Mouse (Mus musculus): ENCODE measurements at regions not wholly inside any gene's neighbourhood (a gene's known extent, or its start where the extent isn't known, plus 50 kb on each side); places are given as distances from the start of the nearest gene placed in this dataset.

DNA sequence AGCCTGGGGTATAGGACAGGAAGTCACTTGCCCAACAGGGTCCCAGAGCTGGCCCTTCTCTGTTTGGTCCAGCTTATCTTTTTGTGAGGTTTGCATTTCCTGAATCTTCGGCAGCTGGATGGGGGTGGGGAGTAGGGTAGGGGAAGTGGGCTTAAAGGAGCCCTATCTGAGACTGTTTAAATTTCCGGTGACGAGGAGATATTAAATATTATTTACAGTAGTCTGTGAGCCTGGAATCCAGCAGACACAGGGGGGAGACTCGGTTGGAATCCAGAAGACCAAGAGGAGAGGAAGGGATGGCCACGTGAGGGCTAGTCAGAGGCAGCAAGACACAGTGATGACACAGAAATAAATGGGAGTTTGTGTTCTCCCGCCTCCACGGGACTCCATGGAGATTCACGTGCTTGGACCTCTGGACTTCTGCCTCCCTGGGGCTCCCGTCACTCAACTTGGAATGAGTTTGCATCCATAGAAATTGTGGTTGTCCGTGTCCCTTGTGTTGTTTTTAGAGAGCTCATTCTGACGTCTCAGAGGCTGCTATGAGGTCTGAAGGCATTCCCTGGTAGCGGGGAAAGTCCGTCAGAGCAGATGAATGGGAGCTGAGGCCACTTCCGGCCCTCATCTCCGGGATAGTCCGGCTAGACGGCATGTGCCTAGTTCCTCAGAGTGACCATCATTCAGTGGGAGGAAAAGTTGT, 73.2 kb upstream of the Mrps10 start:
- H3K4me1 ChIP-seq (ENCODE audit: control insufficient read depth, insufficient read depth, low read depth, low read length) = no peaks in the 10 kb centered on the region
- H3K36me3 ChIP-seq (ENCODE audit: control insufficient read depth, insufficient read depth, low read length) = no peaks in the 10 kb centered on the region
- 72% methylated on average over 17 of the region's 17 CpGs for WGBS
- H3K4me3 ChIP-seq (ENCODE audit: low read length) = no peak overlapping the region
- no peak overlapping the region for H3K4me2 ChIP-seq (ENCODE audit: low read length)
- no peak overlapping the region for H3K9ac ChIP-seq (ENCODE audit: low read depth, low read length)
- ATAC-seq = no peak
- H3K27ac ChIP-seq (ENCODE audit: low read depth, low read length) = no peak overlapping the region
- no peaks in the 10 kb centered on the region for H3K27me3 ChIP-seq (replicated peaks; ENCODE audit: control insufficient read depth, insufficient read depth, low read length)
- no peaks in the 10 kb centered on the region for H3K9me3 ChIP-seq (ENCODE audit: control insufficient read depth, low read length)

GRCm38 (mm10) chr17:47294091-47294534, 74.6 kb upstream of the Mrps10 start:
- H3K9ac ChIP-seq (ENCODE audit: low read depth, low read length) = no peak overlapping the region
- 0 out of 2 replicates have a peak, but pooled peaks have one; percentile 40 for ATAC-seq
- no peak overlapping the region for H3K4me3 ChIP-seq (ENCODE audit: low read length)
- no peak overlapping the region for H3K4me2 ChIP-seq (ENCODE audit: low read length)
- H3K9me3 ChIP-seq (ENCODE audit: control insufficient read depth, low read length) = no peaks in the 10 kb centered on the region
- H3K27me3 ChIP-seq (replicated peaks; ENCODE audit: control insufficient read depth, insufficient read depth, low read length) = no peaks in the 10 kb centered on the region
- 53% methylated on average over 5 of the region's 5 CpGs for WGBS
- H3K36me3 ChIP-seq (ENCODE audit: control insufficient read depth, insufficient read depth, low read length) = no peaks in the 10 kb centered on the region
- no peak overlapping the region for H3K27ac ChIP-seq (ENCODE audit: low read depth, low read length)
- no peaks in the 10 kb centered on the region for H3K4me1 ChIP-seq (ENCODE audit: control insufficient read depth, insufficient read depth, low read depth, low read length)

DNA sequence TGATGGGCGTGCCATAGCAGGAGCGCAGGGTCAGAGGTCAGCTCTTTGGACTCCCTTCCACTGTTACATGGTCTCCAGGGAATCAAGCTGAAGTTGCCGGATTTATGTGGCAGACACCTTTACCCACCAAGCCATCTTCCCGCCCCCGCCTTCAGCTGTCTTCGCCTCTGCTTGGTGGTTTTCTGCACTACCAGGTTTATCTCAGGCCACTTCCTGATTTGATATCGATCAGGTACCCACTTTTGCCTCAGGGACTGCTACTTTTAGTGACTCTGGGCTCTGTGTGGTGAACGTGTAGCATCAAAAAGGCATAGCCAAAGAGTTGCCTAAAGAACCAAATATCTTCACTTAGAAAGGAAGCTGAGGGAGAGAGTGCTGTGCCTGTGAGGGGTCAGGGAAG, 75.5 kb upstream of the Mrps10 start:
- no peak overlapping the region for H3K9ac ChIP-seq (ENCODE audit: low read depth, low read length)
- no peak overlapping the region for H3K4me2 ChIP-seq (ENCODE audit: low read length)
- WGBS = 92% methylated on average over 8 of the region's 8 CpGs
- H3K36me3 ChIP-seq (ENCODE audit: control insufficient read depth, insufficient read depth, low read length) = peaks cover 4% of the 10 kb centered on the region
- ATAC-seq = no peak
- no peaks in the 10 kb centered on the region for H3K27me3 ChIP-seq (replicated peaks; ENCODE audit: control insufficient read depth, insufficient read depth, low read length)
- H3K4me1 ChIP-seq (ENCODE audit: control insufficient read depth, insufficient read depth, low read depth, low read length) = no peaks in the 10 kb centered on the region
- H3K4me3 ChIP-seq (ENCODE audit: low read length) = no peak overlapping the region
- H3K27ac ChIP-seq (ENCODE audit: low read depth, low read length) = no peak overlapping the region
- no peaks in the 10 kb centered on the region for H3K9me3 ChIP-seq (ENCODE audit: control insufficient read depth, low read length)

- no peak overlapping the region for H3K27ac ChIP-seq (ENCODE audit: low read depth, low read length)
- peaks cover 7% of the 10 kb centered on the region for H3K36me3 ChIP-seq (ENCODE audit: control insufficient read depth, insufficient read depth, low read length)
- 85% methylated on average over 1 of the region's 1 CpGs for WGBS
- H3K9ac ChIP-seq (ENCODE audit: low read depth, low read length) = no peak overlapping the region
- no peak overlapping the region for H3K4me3 ChIP-seq (ENCODE audit: low read length)
- no peak overlapping the region for H3K4me2 ChIP-seq (ENCODE audit: low read length)
- no peaks in the 10 kb centered on the region for H3K9me3 ChIP-seq (ENCODE audit: control insufficient read depth, low read length)
- no peak for ATAC-seq
- H3K27me3 ChIP-seq (replicated peaks; ENCODE audit: control insufficient read depth, insufficient read depth, low read length) = no peaks in the 10 kb centered on the region
- no peaks in the 10 kb centered on the region for H3K4me1 ChIP-seq (ENCODE audit: control insufficient read depth, insufficient read depth, low read depth, low read length)
These were observed 77.1 kb upstream of the Mrps10 start for GRCm38 (mm10) chr17:47291558-47291957.

DNA sequence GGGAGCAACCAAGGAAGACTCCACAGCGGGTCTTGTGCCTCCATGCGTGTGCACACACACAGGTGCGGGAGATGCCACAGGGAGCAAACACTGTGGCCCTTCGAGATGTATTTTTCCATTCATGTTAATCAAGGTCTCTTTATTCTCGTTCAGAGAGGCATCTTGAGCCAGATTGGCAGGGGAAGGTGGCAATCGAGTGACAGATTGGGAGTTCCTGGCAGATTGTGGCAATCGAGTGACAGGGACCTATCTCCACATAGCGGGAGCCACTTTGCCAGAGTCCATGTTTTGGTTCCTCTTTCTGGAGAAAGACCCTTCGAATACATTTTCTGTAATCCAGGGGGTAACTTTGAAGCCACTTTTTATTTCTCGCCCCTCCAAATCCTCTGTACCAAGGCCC, 83.1 kb upstream of the Mrps10 start:
- Histone ChIP-seq H3K4me1 (ENCODE audit: control insufficient read depth, insufficient read depth, low read depth, low read length) (no peaks in the 10 kb centered on the region), H3K9ac (ENCODE audit: low read depth, low read length) (no peak overlapping the region), H3K4me3 (ENCODE audit: low read length) (no peak overlapping the region), H3K36me3 (ENCODE audit: control insufficient read depth, insufficient read depth, low read length) (peaks cover 7% of the 10 kb centered on the region), H3K9me3 (ENCODE audit: control insufficient read depth, low read length) (no peaks in the 10 kb centered on the region), H3K27me3 (replicated peaks; ENCODE audit: control insufficient read depth, insufficient read depth, low read length) (no peaks in the 10 kb centered on the region), H3K27ac (ENCODE audit: low read depth, low read length) (no peak overlapping the region), H3K4me2 (ENCODE audit: low read length) (no peak overlapping the region)
- ATAC-seq = no peak
- 92% methylated on average over 10 of the region's 10 CpGs for WGBS

- H3K27ac ChIP-seq (ENCODE audit: low read depth, low read length) = no peak overlapping the region
- 73% methylated on average over 11 of the region's 11 CpGs for WGBS
- ATAC-seq = no peak
- H3K9me3 ChIP-seq (ENCODE audit: control insufficient read depth, low read length) = no peaks in the 10 kb centered on the region
- H3K27me3 ChIP-seq (replicated peaks; ENCODE audit: control insufficient read depth, insufficient read depth, low read length) = no peaks in the 10 kb centered on the region
- no peaks in the 10 kb centered on the region for H3K4me1 ChIP-seq (ENCODE audit: control insufficient read depth, insufficient read depth, low read depth, low read length)
- peaks cover 7% of the 10 kb centered on the region for H3K36me3 ChIP-seq (ENCODE audit: control insufficient read depth, insufficient read depth, low read length)
- no peak overlapping the region for H3K9ac ChIP-seq (ENCODE audit: low read depth, low read length)
- H3K4me3 ChIP-seq (ENCODE audit: low read length) = no peak overlapping the region
- no peak overlapping the region for H3K4me2 ChIP-seq (ENCODE audit: low read length)
These were observed 84.5 kb upstream of the Mrps10 start for GRCm38 (mm10) chr17:47284236-47284635.

DNA sequence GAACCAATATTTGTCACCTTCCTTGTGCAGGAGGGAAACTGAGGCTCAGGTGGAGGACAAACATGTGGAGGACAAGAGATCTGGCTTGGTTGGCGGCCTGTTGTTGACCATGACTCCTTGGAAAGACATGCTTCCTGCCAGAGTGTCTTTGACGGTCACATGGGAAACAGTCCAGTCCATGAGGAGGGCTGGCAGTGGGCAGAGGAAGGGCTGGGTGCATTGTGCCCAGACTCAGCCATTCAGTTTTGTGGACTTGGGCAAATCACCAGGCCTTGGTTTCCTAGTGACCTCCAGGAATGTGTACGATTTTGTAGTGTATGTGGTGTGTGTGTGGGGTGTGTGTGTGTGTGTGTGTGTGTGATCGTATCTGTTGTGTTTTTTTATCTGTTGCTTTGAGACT, 85.5 kb upstream of the Mrps10 start:
- Histone ChIP-seq H3K27ac (ENCODE audit: low read depth, low read length) (no peak overlapping the region), H3K9ac (ENCODE audit: low read depth, low read length) (no peak overlapping the region), H3K4me1 (ENCODE audit: control insufficient read depth, insufficient read depth, low read depth, low read length) (no peaks in the 10 kb centered on the region), H3K36me3 (ENCODE audit: control insufficient read depth, insufficient read depth, low read length) (peaks cover 3% of the 10 kb centered on the region), H3K27me3 (replicated peaks; ENCODE audit: control insufficient read depth, insufficient read depth, low read length) (no peaks in the 10 kb centered on the region), H3K4me3 (ENCODE audit: low read length) (no peak overlapping the region), H3K9me3 (ENCODE audit: control insufficient read depth, low read length) (no peaks in the 10 kb centered on the region), H3K4me2 (ENCODE audit: low read length) (no peak overlapping the region)
- 75% methylated on average over 4 of the region's 4 CpGs for WGBS
- ATAC-seq = peak; percentile 73

- peak; percentile 22; the same call in 1 of the 2 replicates for ATAC-seq
- no peak overlapping the region for H3K4me3 ChIP-seq (ENCODE audit: low read length)
- no peak overlapping the region for H3K4me2 ChIP-seq (ENCODE audit: low read length)
- peaks cover 3% of the 10 kb centered on the region; the same call in 1 of the 2 replicates for H3K36me3 ChIP-seq (ENCODE audit: control insufficient read depth, insufficient read depth, low read length)
- H3K27ac ChIP-seq (ENCODE audit: low read depth, low read length) = no peak overlapping the region
- no peaks in the 10 kb centered on the region for H3K4me1 ChIP-seq (ENCODE audit: control insufficient read depth, insufficient read depth, low read depth, low read length)
- WGBS = 40% methylated on average over 3 of the region's 3 CpGs
- H3K9me3 ChIP-seq (ENCODE audit: control insufficient read depth, low read length) = no peaks in the 10 kb centered on the region
- H3K27me3 ChIP-seq (replicated peaks; ENCODE audit: control insufficient read depth, insufficient read depth, low read length) = no peaks in the 10 kb centered on the region
- no peak overlapping the region for H3K9ac ChIP-seq (ENCODE audit: low read depth, low read length)
These were observed 86.2 kb upstream of the Mrps10 start for GRCm38 (mm10) chr17:47282476-47282875.

DNA sequence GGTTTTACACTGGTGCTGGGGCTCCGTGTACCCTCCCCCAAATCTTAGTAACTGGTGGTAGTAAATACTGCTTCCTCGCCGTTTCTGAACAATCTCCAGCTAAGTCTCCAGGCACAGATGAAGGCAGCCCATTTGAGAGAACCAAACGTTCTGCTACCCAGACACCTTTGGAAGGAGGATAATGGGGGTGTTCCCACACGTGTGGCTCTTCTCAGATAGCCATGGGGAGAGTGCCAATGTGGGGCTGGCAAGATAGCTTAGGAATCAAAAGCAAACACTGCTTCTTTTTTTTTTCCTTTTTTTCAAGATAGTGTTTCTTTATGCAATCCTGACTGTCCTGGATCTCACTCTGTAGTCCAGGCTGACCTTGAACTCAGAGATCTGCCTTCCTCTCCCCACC, 90.8 kb upstream of the Mrps10 start:
- 92% methylated on average over 5 of the region's 5 CpGs for WGBS
- no peaks in the 10 kb centered on the region for H3K27me3 ChIP-seq (replicated peaks; ENCODE audit: control insufficient read depth, insufficient read depth, low read length)
- H3K4me2 ChIP-seq (ENCODE audit: low read length) = no peak overlapping the region
- H3K36me3 ChIP-seq (ENCODE audit: control insufficient read depth, insufficient read depth, low read length) = no peaks in the 10 kb centered on the region
- no peak overlapping the region for H3K4me3 ChIP-seq (ENCODE audit: low read length)
- H3K9ac ChIP-seq (ENCODE audit: low read depth, low read length) = no peak overlapping the region
- ATAC-seq = no peak
- no peaks in the 10 kb centered on the region for H3K4me1 ChIP-seq (ENCODE audit: control insufficient read depth, insufficient read depth, low read depth, low read length)
- H3K27ac ChIP-seq (ENCODE audit: low read depth, low read length) = no peak overlapping the region
- H3K9me3 ChIP-seq (ENCODE audit: control insufficient read depth, low read length) = no peaks in the 10 kb centered on the region

Measured in hindbrain, embryonic 16.5 days (tissue).